21 mouse cellular contexts compared by ENCODE assay signal in genomic region chr7:113408712-113409111, GRCm38 (mm10). TPM values are rescaled to one million over a fixed set of nuclear protein-coding genes. Genes with fewer than 3 reads are reported as not detected.
A peak's percentile ranks its signal among the peaks of the same experiment; 100 is the strongest.
DNase-seq lines count a peak whose midpoint lies in the region; ATAC-seq and TF ChIP-seq lines count a peak whose summit lies in the region.
"Had no signal": no experiment of that assay in that cellular context is flagged by ENCODE, and none has a peak within 500 bp of the region (broad histone marks: within the 10 kb centered on the region; RNA-seq: fewer than 3 reads in every experiment).

No protein-coding gene starts in this region.

- no peak overlapping the region for H3K27ac ChIP-seq in hindbrain, embryonic 11.5 days (ENCODE audit: low read depth, low read length)
- no peak overlapping the region for H3K27ac ChIP-seq in hindbrain, embryonic 14.5 days
- no peak overlapping the region for H3K27ac ChIP-seq in heart, embryonic 11.5 days (ENCODE audit: low read depth, low read length)
- H3K27ac ChIP-seq: heart, adult 2 months; hindbrain, embryonic 15.5 days; midbrain, embryonic 15.5 days had no signal

- ATAC-seq in hindbrain, embryonic 11.5 days (ENCODE audit: low FRiP score): no peak
- ATAC-seq in hindbrain, embryonic 14.5 days (ENCODE audit: low FRiP score): no peak
- 0 out of 2 replicates have a peak, but pooled peaks have one; percentile 19 for ATAC-seq in neutrophil, adult 5-6 weeks (ENCODE audit: extremely low read depth, insufficient number of reproducible peaks, low FRiP score, poor library complexity, severe bottlenecking)
- ATAC-seq in heart, embryonic 11.5 days (replicated peaks; ENCODE audit: insufficient number of reproducible peaks, low FRiP score, low TSS enrichment): no peak
- ATAC-seq: midbrain, embryonic 15.5 days had no signal

- peak; percentile 1 for DNase-seq in hindbrain, embryonic 11.5 days (ENCODE audit: low spot score)
- DNase-seq in hindbrain, embryonic 14.5 days (ENCODE audit: low spot score): no peak
- no peak for DNase-seq in lung, adult 2 months
- DNase-seq in lung, postnatal 4 days: no peak
- DNase-seq in R1 (ENCODE audit: low read depth, low spot score): peak; percentile 18
- DNase-seq in urinary bladder, postnatal 36 days (ENCODE audit: low spot score in 2 of 2): no peak
- DNase-seq: B cell, adult 2 months; cerebellum, postnatal 36 days; heart, adult 2 months; heart, postnatal 10 days; kidney, adult 8-10 months; thymus, adult 2 months had no signal

- H3K9ac ChIP-seq in hindbrain, embryonic 11.5 days (ENCODE audit: low read depth, low read length): no peak overlapping the region
- no peak overlapping the region for H3K9ac ChIP-seq in hindbrain, embryonic 14.5 days
- H3K9ac ChIP-seq in heart, embryonic 11.5 days (ENCODE audit: low read depth, low read length): no peak overlapping the region
- H3K9ac ChIP-seq: hindbrain, embryonic 15.5 days; midbrain, embryonic 15.5 days had no signal

- no peak overlapping the region for H3K4me3 ChIP-seq in hindbrain, embryonic 11.5 days (ENCODE audit: low read depth, low read length)
- H3K4me3 ChIP-seq in hindbrain, embryonic 14.5 days (replicated peaks; ENCODE audit: low read length): no peak overlapping the region
- H3K4me3 ChIP-seq in lung, adult 2 months (replicated peaks; ENCODE audit: extremely low read depth, low read depth, low read length): no peak overlapping the region
- H3K4me3 ChIP-seq in heart, embryonic 11.5 days (ENCODE audit: low read depth, low read length): no peak overlapping the region
- H3K4me3 ChIP-seq: heart, adult 2 months; hindbrain, embryonic 15.5 days; midbrain, embryonic 15.5 days had no signal

- no peaks in the 10 kb centered on the region for H3K36me3 ChIP-seq in hindbrain, embryonic 11.5 days (ENCODE audit: control insufficient read depth, insufficient read depth, low read length)
- no peaks in the 10 kb centered on the region for H3K36me3 ChIP-seq in hindbrain, embryonic 14.5 days (replicated peaks; ENCODE audit: control insufficient read depth, insufficient read depth)
- H3K36me3 ChIP-seq in heart, embryonic 11.5 days (ENCODE audit: control insufficient read depth, insufficient read depth, low read length): no peaks in the 10 kb centered on the region
- H3K36me3 ChIP-seq: hindbrain, embryonic 15.5 days; midbrain, embryonic 15.5 days had no signal

- H3K4me2 ChIP-seq in hindbrain, embryonic 11.5 days (replicated peaks; ENCODE audit: low read depth, low read length): no peak overlapping the region
- no peak overlapping the region for H3K4me2 ChIP-seq in hindbrain, embryonic 14.5 days (replicated peaks)
- no peak overlapping the region for H3K4me2 ChIP-seq in heart, embryonic 11.5 days
- H3K4me2 ChIP-seq: hindbrain, embryonic 15.5 days; liver, embryonic 11.5 days; midbrain, embryonic 15.5 days had no signal

- WGBS in hindbrain, embryonic 11.5 days: 61% methylated on average over 5 of the region's 5 CpGs
- WGBS in hindbrain, embryonic 14.5 days: 66% methylated on average over 5 of the region's 5 CpGs
- 54% methylated on average over 5 of the region's 5 CpGs for WGBS in lung, adult 2 months
- WGBS in heart, embryonic 11.5 days (ENCODE audit: insufficient replicate concordance): 45% methylated on average over 5 of the region's 5 CpGs

- TF ChIP-seq CTCF in lung, adult 2 months (IDR thresholded peaks at IDR 0.05; ENCODE audit: insufficient read depth, low read length): 0 out of 2 replicates have a peak, but pooled peaks have one; percentile 4

- TF ChIP-seq POLR2A in lung, adult 2 months (IDR thresholded peaks at IDR 0.05; ENCODE audit: borderline replicate concordance, extremely low read depth, low read depth, low read length): no peak

- H3K9me3 ChIP-seq in hindbrain, embryonic 11.5 days (ENCODE audit: control insufficient read depth, low read length): no peaks in the 10 kb centered on the region
- no peaks in the 10 kb centered on the region for H3K9me3 ChIP-seq in hindbrain, embryonic 14.5 days (ENCODE audit: control insufficient read depth, low read length)
- no peaks in the 10 kb centered on the region for H3K9me3 ChIP-seq in heart, embryonic 11.5 days (replicated peaks; ENCODE audit: control insufficient read depth, low read length)
- H3K9me3 ChIP-seq: hindbrain, embryonic 15.5 days; midbrain, embryonic 15.5 days had no signal

- H3K4me1 ChIP-seq in hindbrain, embryonic 11.5 days (replicated peaks; ENCODE audit: control insufficient read depth, insufficient read depth, low read length): no peaks in the 10 kb centered on the region
- no peaks in the 10 kb centered on the region for H3K4me1 ChIP-seq in hindbrain, embryonic 14.5 days (replicated peaks; ENCODE audit: control insufficient read depth, insufficient read depth, low read length)
- H3K4me1 ChIP-seq in lung, adult 2 months (ENCODE audit: control insufficient read depth, insufficient read depth, low read length): no peaks in the 10 kb centered on the region
- H3K4me1 ChIP-seq in heart, embryonic 11.5 days (ENCODE audit: control insufficient read depth, insufficient read depth, low read length): no peaks in the 10 kb centered on the region
- H3K4me1 ChIP-seq: hindbrain, embryonic 15.5 days; midbrain, embryonic 15.5 days had no signal

- H3K27me3 ChIP-seq in hindbrain, embryonic 11.5 days (ENCODE audit: control insufficient read depth, insufficient read depth, low read length): no peaks in the 10 kb centered on the region
- no peaks in the 10 kb centered on the region for H3K27me3 ChIP-seq in hindbrain, embryonic 14.5 days (ENCODE audit: control insufficient read depth, insufficient read depth, low read length)
- no peaks in the 10 kb centered on the region for H3K27me3 ChIP-seq in heart, embryonic 11.5 days (ENCODE audit: control insufficient read depth, insufficient read depth, low read length)
- H3K27me3 ChIP-seq: hindbrain, embryonic 15.5 days; midbrain, embryonic 15.5 days had no signal

RNA-seq across cellular contexts. Expression of gene Pth, which starts 20.3 kb away (rescaled TPM):
- 0.51 TPM in 1 of 2 replicates, not detected in the other for polyA plus RNA-seq in hindbrain, embryonic 11.5 days (2014; fragmentation: Nextera tagmentation; extraction: Ambion mirVana)
- not detected in 2 replicates for polyA plus RNA-seq in hindbrain, embryonic 14.5 days (2014; fragmentation: Nextera tagmentation; extraction: Ambion mirVana)
- not detected in 2 replicates for polyA plus RNA-seq in lung, adult 2 months (2012; rRNA removed)
- not detected in 2 replicates for total RNA-seq in neutrophil, adult 5-6 weeks (2017)
- polyA plus RNA-seq in heart, embryonic 11.5 days (2014; fragmentation: Nextera tagmentation; extraction: Ambion mirVana): 0.47 TPM in 1 of 2 replicates, not detected in the other
- total RNA-seq: adrenal gland, adult 18-20 months; gastrocnemius, adult 8-10 months; heart, adult 2 months; heart, postnatal 10 days; left cerebral cortex, postnatal 25 days; megakaryocyte progenitor cell, adult 5-6 weeks had no signal
- polyA plus RNA-seq: heart, adult 2 months; hindbrain, embryonic 15.5 days; liver, embryonic 11.5 days; midbrain, embryonic 15.5 days had no signal

RNA-seq across cellular contexts. Expression of gene Btbd10, which starts 39.5 kb away (rescaled TPM):
- polyA plus RNA-seq in hindbrain, embryonic 11.5 days (2014; fragmentation: Nextera tagmentation; extraction: Ambion mirVana): 41.1 and 43.3 TPM in 2 replicates
- 81.8 and 89.0 TPM in 2 replicates for polyA plus RNA-seq in hindbrain, embryonic 14.5 days (2014; fragmentation: Nextera tagmentation; extraction: Ambion mirVana)
- polyA plus RNA-seq in lung, adult 2 months (2012; rRNA removed): 10.4 and 11.7 TPM in 2 replicates
- 73.9 and 74.3 TPM in 2 replicates for total RNA-seq in neutrophil, adult 5-6 weeks (2017)
- 25.2 and 25.5 TPM in 2 replicates for polyA plus RNA-seq in heart, embryonic 11.5 days (2014; fragmentation: Nextera tagmentation; extraction: Ambion mirVana)

Comparison
In these comparisons a context has a peak if more than half of its experiments do, and no peak if none do; other contexts are left out.
1. DNase-seq: peak in hindbrain, embryonic 11.5 days (single experiment) and R1 (single experiment); none in hindbrain, embryonic 14.5 days (single experiment), lung, adult 2 months (single experiment), lung, postnatal 4 days (0 of 2) and urinary bladder, postnatal 36 days (0 of 2).